Mouse (Mus musculus) lung, embryonic 14.5 days (tissue): ENCODE measurements at regions not wholly inside any gene's neighbourhood (a gene's known extent, or its start where the extent isn't known, plus 50 kb on each side); places are given as distances from the start of the nearest gene placed in this dataset.

Experiments used
- ATAC-seq: fragments of 200-750 bp; cut with Nextera tagmentation; 2 replicates; pipeline ENCODE4 v1.8.0; 2017; ENCODE audit warnings: mild to moderate bottlenecking, moderate TSS enrichment, moderate library complexity; ENCODE audit not compliant: insufficient read depth
- DNase-seq: peaks from one replicate; pipeline ENCODE4 v3.0.0-alpha.2; 2015
- H3K27ac ChIP-seq: fragments of 300-500 bp; sonication (generic); 2 replicates; pipeline ENCODE4 v1.5.1; 2014; ENCODE audit warnings: low read depth, mild to moderate bottlenecking, moderate library complexity
- H3K27me3 ChIP-seq: fragments of 300-500 bp; sonication (generic); 2 replicates; pipeline ENCODE4 v1.6.1; 2014; ENCODE audit warnings: low read length, control low read depth; ENCODE audit not compliant: insufficient read depth
- H3K36me3 ChIP-seq: fragments of 300-500 bp; sonication (generic); 2 replicates; pipeline ENCODE4 v1.6.1; 2014; ENCODE audit warnings: control low read depth; ENCODE audit not compliant: insufficient read depth
- H3K4me1 ChIP-seq: fragments of 300-500 bp; sonication (generic); 2 replicates; pipeline ENCODE4 v1.6.1; 2014; ENCODE audit warnings: antibody characterized with exemption, control low read depth; ENCODE audit not compliant: insufficient read depth
- H3K4me2 ChIP-seq: fragments of 300-500 bp; sonication (generic); 2 replicates; pipeline ENCODE4 v1.6.1; 2014; ENCODE audit warnings: mild to moderate bottlenecking
- H3K4me3 ChIP-seq: fragments of 300-500 bp; sonication (generic); 2 replicates; pipeline ENCODE4 v1.5.1; 2014; ENCODE audit warnings: low read depth, low read length
- H3K9ac ChIP-seq: fragments of 300-500 bp; sonication (generic); 2 replicates; pipeline ENCODE4 v1.6.1; 2014
- H3K9me3 ChIP-seq: fragments of 300-500 bp; sonication (generic); 2 replicates; pipeline ENCODE4 v1.6.1; 2016; ENCODE audit warnings: low read depth, low read length, control low read depth
- CTCF ChIP-seq: IDR thresholded peaks from 2 replicates; pipeline ENCODE4 v1.5.1; 2016; ENCODE audit warnings: antibody characterized with exemption, low read depth
- WGBS: fragments of 180-500 bp; shearing (Covaris S2); extraction: QIAGEN DNeasy Blood & Tissue Kit; methylation state at CpG from one replicate; pipeline ENCODE4 v1.1.7; 2014; 5-methylcytosine and 5-hydroxymethylcytosine counted together

- no peak overlapping the region for H3K4me2 ChIP-seq
- H3K27ac ChIP-seq, result no peak overlapping the region
- ATAC-seq (no peak), DNase-seq (no peak)
- H3K9ac ChIP-seq, result no peak overlapping the region
- peaks cover 91% of the 10 kb centered on the region for H3K27me3 ChIP-seq
- H3K4me3 ChIP-seq, result no peak overlapping the region
- peaks cover 4% of the 10 kb centered on the region; the same call in 1 of the 2 replicates for H3K4me1 ChIP-seq
- TF ChIP-seq CTCF, result no peak
- 53% methylated on average over 3 of the region's 3 CpGs for WGBS
- no peaks in the 10 kb centered on the region for H3K9me3 ChIP-seq
- H3K36me3 ChIP-seq, result no peaks in the 10 kb centered on the region
These were observed 81.2 kb downstream of the Nr2f2 start for GRCm38 (mm10) chr7:70285344-70285743.

GRCm38 (mm10) chr7:70283836-70284235 is 82.7 kb downstream of the Nr2f2 start:
- no peak for DNase-seq
- Histone ChIP-seq H3K27me3 (peaks cover 94% of the 10 kb centered on the region), H3K9ac (no peak overlapping the region), H3K9me3 (no peaks in the 10 kb centered on the region), H3K4me2 (no peak overlapping the region), H3K4me1 (peaks cover 4% of the 10 kb centered on the region; the same call in 1 of the 2 replicates), H3K4me3 (no peak overlapping the region), H3K36me3 (no peaks in the 10 kb centered on the region), H3K27ac (no peak overlapping the region)
- ATAC-seq, result no peak
- 38% methylated on average over 1 of the region's 1 CpGs for WGBS
- no peak for TF ChIP-seq CTCF

- Histone ChIP-seq H3K4me2 (no peak overlapping the region), H3K4me3 (no peak overlapping the region), H3K36me3 (no peaks in the 10 kb centered on the region), H3K27me3 (peaks cover 92% of the 10 kb centered on the region), H3K4me1 (peaks cover 4% of the 10 kb centered on the region; the same call in 1 of the 2 replicates), H3K27ac (no peak overlapping the region), H3K9ac (no peak overlapping the region), H3K9me3 (no peaks in the 10 kb centered on the region)
- no peak for TF ChIP-seq CTCF
- DNase-seq (no peak), ATAC-seq (no peak)
- 32% methylated on average over 4 of the region's 4 CpGs for WGBS
These were observed 83.4 kb downstream of the Nr2f2 start for GRCm38 (mm10) chr7:70283166-70283565.

GRCm38 (mm10) chr7:70281891-70282515 is 84.5 kb downstream of the Nr2f2 start:
- H3K4me1 ChIP-seq, result 0 out of 2 replicates have a peak, but pooled peaks cover 4% of the 10 kb centered on the region
- no peak overlapping the region for H3K4me2 ChIP-seq
- ATAC-seq, result no peak
- no peak overlapping the region for H3K4me3 ChIP-seq
- H3K9ac ChIP-seq, result no peak overlapping the region
- WGBS, result 30% methylated on average over 11 of the region's 11 CpGs
- DNase-seq, result no peak
- no peak overlapping the region for H3K27ac ChIP-seq
- no peaks in the 10 kb centered on the region for H3K9me3 ChIP-seq
- TF ChIP-seq CTCF, result no peak
- H3K36me3 ChIP-seq, result no peaks in the 10 kb centered on the region
- H3K27me3 ChIP-seq, result peaks cover 81% of the 10 kb centered on the region

GRCm38 (mm10) chr7:70281381-70281750 is 85.2 kb downstream of the Nr2f2 start:
- Histone ChIP-seq H3K4me3 (peak overlapping the region; percentile 35), H3K36me3 (no peaks in the 10 kb centered on the region), H3K27me3 (peaks cover 75% of the 10 kb centered on the region), H3K9ac (no peak overlapping the region), H3K4me2 (peak overlapping the region; percentile 62), H3K4me1 (0 out of 2 replicates have a peak, but pooled peaks cover 4% of the 10 kb centered on the region), H3K27ac (no peak overlapping the region), H3K9me3 (no peaks in the 10 kb centered on the region)
- DNase-seq (peak; percentile 29), ATAC-seq (peak; percentile 40; the same call in 1 of the 2 replicates)
- WGBS, result 12% methylated on average over 22 of the region's 22 CpGs
- no peak for TF ChIP-seq CTCF

GRCm38 (mm10) chr7:70280643-70281380 is 85.7 kb downstream of the Nr2f2 start:
- DNase-seq (peak; percentile 59), ATAC-seq (peak; percentile 41; the same call in 1 of the 2 replicates)
- Histone ChIP-seq H3K4me2 (peak overlapping the region; percentile 62), H3K4me3 (peak overlapping the region; percentile 35), H3K27ac (no peak overlapping the region), H3K4me1 (0 out of 2 replicates have a peak, but pooled peaks cover 4% of the 10 kb centered on the region), H3K27me3 (peaks cover 70% of the 10 kb centered on the region), H3K9me3 (no peaks in the 10 kb centered on the region), H3K36me3 (no peaks in the 10 kb centered on the region), H3K9ac (no peak overlapping the region)
- WGBS, result 3% methylated on average over 42 of the region's 42 CpGs
- TF ChIP-seq CTCF, result no peak
